Mouse (Mus musculus) heart, embryonic 12.5 days (tissue): ENCODE data around the gene Il34. TPM values are rescaled to one million over a fixed set of nuclear protein-coding genes. Genes with fewer than 3 reads are reported as not detected.

ENCODE experiments used
- ATAC-seq: fragments of 200-750 bp; cut with Nextera tagmentation; 2 replicates; pipeline ENCODE4 v1.8.0; 2017; ENCODE audit warnings: moderate TSS enrichment, moderate library complexity; ENCODE audit not compliant: insufficient number of reproducible peaks, low FRiP score
- H3K27ac ChIP-seq: fragments of 300-500 bp; sonication (generic); 2 replicates; pipeline ENCODE4 v1.5.1; 2016; ENCODE audit warnings: mild to moderate bottlenecking, moderate library complexity; ENCODE audit not compliant: poor library complexity, severe bottlenecking
- H3K27me3 ChIP-seq: fragments of 300-500 bp; sonication (generic); replicated peaks from 2 replicates; pipeline ENCODE4 v1.6.1; 2016; ENCODE audit warnings: mild to moderate bottlenecking, moderate library complexity
- H3K36me3 ChIP-seq: fragments of 300-500 bp; sonication (generic); 2 replicates; pipeline ENCODE4 v1.6.1; 2016; ENCODE audit warnings: mild to moderate bottlenecking, moderate library complexity
- H3K4me1 ChIP-seq: fragments of 300-500 bp; sonication (generic); replicated peaks from 2 replicates; pipeline ENCODE4 v1.6.1; 2016; ENCODE audit warnings: mild to moderate bottlenecking
- H3K4me2 ChIP-seq: fragments of 300-500 bp; sonication (generic); 2 replicates; pipeline ENCODE4 v1.6.1; 2016; ENCODE audit warnings: mild to moderate bottlenecking, moderate library complexity
- H3K4me3 ChIP-seq: fragments of 300-500 bp; sonication (generic); 2 replicates; pipeline ENCODE4 v1.5.1; 2016; ENCODE audit warnings: mild to moderate bottlenecking
- H3K9ac ChIP-seq: fragments of 300-500 bp; sonication (generic); 2 replicates; pipeline ENCODE4 v1.6.1; 2016; ENCODE audit warnings: mild to moderate bottlenecking, moderate library complexity
- H3K9me3 ChIP-seq: fragments of 300-500 bp; sonication (generic); replicated peaks from 2 replicates; pipeline ENCODE4 v1.6.1; 2016; ENCODE audit warnings: mild to moderate bottlenecking, moderate library complexity
- WGBS: fragments of 180-500 bp; shearing (Covaris S2); methylation state at CpG from one replicate; pipeline ENCODE4 v1.1.7; 2016; 5-methylcytosine and 5-hydroxymethylcytosine counted together
- polyA plus RNA-seq: library from polyadenylated mRNA; unstranded; fragments of >200 nt; fragmentation: Nextera tagmentation; extraction: Ambion mirVana; gene quantifications from 2 replicates; pipeline ENCODE4 v1.2.1, GENCODE M21; 2016

Il34 gene
- polyA plus RNA-seq, 1 experiment from 2014 or later: 0.13 TPM

DNA sequence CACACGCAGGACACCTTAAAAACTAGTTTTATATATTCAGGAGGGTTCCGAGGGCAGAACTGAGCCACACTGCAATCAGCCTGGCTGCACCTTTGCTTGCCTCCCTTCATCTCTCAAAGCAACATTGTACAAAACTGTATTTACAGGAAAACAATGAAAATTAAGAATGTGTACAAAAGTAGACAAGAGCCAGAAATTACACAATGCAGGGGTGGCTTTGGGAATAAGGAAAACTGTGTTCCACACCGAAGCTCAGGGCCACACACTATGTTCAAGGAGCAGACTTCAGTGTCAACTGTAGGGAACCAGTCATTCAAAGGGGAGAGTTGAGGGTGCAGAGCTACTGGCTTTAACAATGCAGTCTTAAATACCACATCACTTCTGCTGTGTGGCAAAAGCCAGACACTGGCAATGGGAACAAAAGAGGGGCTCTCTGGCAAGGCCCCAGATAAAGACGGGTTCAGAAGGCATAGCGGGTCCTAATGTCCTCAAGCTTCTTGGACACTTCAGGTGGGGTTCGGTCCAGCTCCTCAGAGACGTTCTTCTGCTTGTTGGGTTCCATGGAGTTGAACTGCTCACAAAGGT lies 4.8 kb upstream of the Il34 start:
- H3K27me3 ChIP-seq: no peaks in the 10 kb centered on the region

DNA sequence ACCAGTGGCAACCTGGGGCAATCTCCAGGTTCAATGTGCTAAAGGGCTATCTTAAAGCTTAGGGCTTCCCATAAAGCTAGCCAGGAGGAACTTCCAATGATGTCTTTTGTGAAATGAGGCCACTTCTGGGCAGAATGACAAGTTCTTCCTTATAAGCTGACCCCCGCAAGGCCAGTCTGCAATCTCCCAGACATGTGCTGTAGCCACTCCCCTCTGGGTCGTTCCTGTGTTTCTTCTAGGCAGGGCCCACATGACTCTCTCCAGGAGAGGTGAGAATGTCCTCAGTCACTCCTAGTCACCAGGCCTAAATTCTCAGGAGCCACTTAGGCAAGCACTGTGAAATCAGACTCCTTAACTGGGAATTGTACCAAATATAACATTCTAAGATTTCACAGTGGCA lies 4.1 kb upstream of the Il34 start:
- H3K4me3 ChIP-seq: no peak overlapping the region
- H3K27ac ChIP-seq: peak overlapping the region; percentile 41; the same call in 1 of the 2 replicates
- no peaks in the 10 kb centered on the region for H3K27me3 ChIP-seq
- no peak for ATAC-seq
- 30% methylated on average over 2 of the region's 2 CpGs for WGBS
- peaks cover 26% of the 10 kb centered on the region for H3K4me1 ChIP-seq
- no peaks in the 10 kb centered on the region for H3K9me3 ChIP-seq
- H3K36me3 ChIP-seq: peaks cover 61% of the 10 kb centered on the region
- no peak overlapping the region for H3K9ac ChIP-seq
- no peak overlapping the region for H3K4me2 ChIP-seq

More for the DNA sequence above, 4.8 kb upstream of the Il34 start:
- Histone ChIP-seq H3K27ac (no peak overlapping the region), H3K36me3 (peaks cover 69% of the 10 kb centered on the region), H3K4me2 (no peak overlapping the region), H3K4me3 (no peak overlapping the region), H3K9me3 (no peaks in the 10 kb centered on the region), H3K9ac (no peak overlapping the region), H3K4me1 (peaks cover 26% of the 10 kb centered on the region)
- no peak for ATAC-seq
- 90% methylated on average over 7 of the region's 7 CpGs for WGBS

DNA sequence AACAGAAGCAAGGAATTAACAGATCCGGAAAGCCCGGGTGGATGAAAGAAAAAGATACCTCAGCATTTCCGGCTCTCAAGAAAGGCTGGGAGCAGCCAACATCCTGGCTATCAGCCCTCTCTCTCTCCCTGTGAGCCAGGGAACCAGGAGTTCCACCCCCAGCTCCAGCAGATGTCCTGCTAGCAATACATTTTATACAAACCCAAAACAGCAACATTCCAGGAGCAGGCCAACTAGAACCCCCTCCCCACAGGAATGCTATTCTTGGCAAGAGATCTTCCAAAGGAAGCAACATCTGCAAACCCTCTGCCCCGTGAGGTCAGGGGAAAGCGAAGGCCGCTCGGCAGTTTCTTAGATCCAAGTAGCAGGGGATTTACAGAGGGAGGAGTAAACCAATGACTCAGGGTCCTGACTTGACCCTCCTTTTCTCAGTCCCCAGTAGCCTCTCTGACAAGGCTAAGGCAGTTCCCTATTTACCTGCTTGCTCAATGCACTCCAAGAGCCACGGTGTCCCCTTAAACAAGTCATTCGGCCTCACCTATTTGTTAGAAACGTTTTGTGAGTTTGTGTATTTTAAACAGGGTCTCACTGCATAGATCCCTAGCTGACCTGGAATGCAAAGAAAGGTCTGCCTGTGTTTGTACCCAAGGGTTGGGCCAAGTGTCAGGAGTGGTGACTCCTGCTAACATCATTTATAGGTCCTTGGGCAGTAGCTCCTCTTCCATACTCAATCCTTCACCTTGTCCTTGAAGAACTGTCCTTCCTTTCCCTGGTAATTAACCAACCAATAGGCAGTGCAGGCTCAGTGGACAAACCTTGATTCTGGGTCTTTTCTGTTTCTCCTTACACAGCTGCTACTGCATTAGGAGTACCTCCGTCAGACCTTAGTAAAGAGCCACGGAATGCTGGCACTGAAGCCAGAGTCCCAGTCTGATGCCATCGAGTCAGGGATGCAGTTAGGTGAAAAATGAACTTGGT lies 3.1 kb upstream of the Il34 start:
- H3K36me3 ChIP-seq: peaks cover 51% of the 10 kb centered on the region
- no peaks in the 10 kb centered on the region for H3K9me3 ChIP-seq
- H3K9ac ChIP-seq: no peak overlapping the region
- peak overlapping the region; percentile 43 for H3K27ac ChIP-seq
- ATAC-seq: peak; percentile 52
- H3K4me1 ChIP-seq: peaks cover 26% of the 10 kb centered on the region
- 51% methylated on average over 13 of the region's 13 CpGs for WGBS
- no peak overlapping the region for H3K4me3 ChIP-seq
- H3K4me2 ChIP-seq: no peak overlapping the region
- no peaks in the 10 kb centered on the region for H3K27me3 ChIP-seq

DNA sequence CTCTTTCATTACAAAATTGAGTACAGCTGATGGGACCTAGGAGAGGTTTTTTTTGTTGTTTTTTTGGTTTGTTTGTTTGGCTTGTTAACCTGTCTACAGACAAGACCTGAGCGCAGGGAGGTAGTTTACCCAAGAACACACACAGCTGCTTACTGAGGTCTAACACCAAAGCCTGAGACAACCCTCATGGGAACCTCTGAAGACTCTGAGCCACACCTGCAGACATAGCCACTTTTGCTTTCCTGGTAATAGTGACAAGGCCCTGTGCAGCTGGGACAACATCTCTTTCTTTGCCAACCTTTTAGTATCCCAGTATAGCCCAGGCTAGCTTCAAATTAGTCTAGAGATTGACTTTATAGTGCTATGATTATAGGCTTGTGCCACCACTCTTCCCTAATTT lies 422 bp upstream of the Il34 start:
- WGBS: 75% methylated on average over 1 of the region's 1 CpGs
- Histone ChIP-seq H3K9me3 (no peaks in the 10 kb centered on the region), H3K4me3 (no peak overlapping the region), H3K27ac (no peak overlapping the region), H3K4me1 (peaks cover 26% of the 10 kb centered on the region), H3K4me2 (no peak overlapping the region), H3K36me3 (peaks cover 25% of the 10 kb centered on the region), H3K27me3 (0 out of 2 replicates have a peak, but pooled peaks cover under 1% of the 10 kb centered on the region), H3K9ac (no peak overlapping the region)
- no peak for ATAC-seq

DNA sequence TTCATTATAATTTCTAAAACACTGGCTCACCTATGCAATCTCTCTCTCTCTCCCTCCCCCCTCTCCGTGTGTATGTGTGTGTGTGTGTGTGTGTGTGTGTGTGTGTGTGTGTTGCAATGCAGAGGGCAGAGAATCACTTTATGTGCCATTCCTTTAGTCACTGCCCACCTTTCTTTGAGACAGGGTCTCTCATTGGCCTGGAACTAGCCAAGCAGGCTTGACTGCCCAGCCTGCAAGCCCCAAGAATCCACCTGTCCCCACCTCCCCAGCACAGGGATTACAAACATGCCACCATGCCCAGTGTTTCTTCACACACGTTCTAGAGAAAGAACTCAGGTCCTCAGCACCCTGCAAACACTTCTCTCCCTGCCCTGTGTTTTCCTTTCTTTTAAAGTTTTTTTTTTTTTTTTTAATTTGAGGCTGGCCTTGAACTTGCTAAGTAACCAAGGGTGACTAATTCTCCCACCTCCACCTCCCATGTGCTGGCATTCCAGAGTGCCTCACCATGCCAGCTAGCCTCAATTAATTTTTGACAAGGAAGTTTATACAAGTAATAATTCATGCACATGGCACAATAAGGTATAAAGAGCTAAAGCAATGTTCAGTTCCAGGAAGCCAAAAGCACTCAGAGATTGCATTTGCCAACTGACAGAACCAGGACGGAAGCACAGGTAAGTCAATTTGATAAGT lies 754 bp downstream of the Il34 start:
- H3K4me3 ChIP-seq: no peak overlapping the region
- no peak overlapping the region for H3K27ac ChIP-seq
- no peak overlapping the region for H3K4me2 ChIP-seq
- peaks cover 23% of the 10 kb centered on the region for H3K4me1 ChIP-seq
- WGBS: 50% methylated on average over 3 of the region's 3 CpGs
- H3K36me3 ChIP-seq: peaks cover 13% of the 10 kb centered on the region
- no peak overlapping the region for H3K9ac ChIP-seq
- H3K9me3 ChIP-seq: no peaks in the 10 kb centered on the region
- 0 out of 2 replicates have a peak, but pooled peaks cover 3% of the 10 kb centered on the region for H3K27me3 ChIP-seq
- no peak for ATAC-seq

DNA sequence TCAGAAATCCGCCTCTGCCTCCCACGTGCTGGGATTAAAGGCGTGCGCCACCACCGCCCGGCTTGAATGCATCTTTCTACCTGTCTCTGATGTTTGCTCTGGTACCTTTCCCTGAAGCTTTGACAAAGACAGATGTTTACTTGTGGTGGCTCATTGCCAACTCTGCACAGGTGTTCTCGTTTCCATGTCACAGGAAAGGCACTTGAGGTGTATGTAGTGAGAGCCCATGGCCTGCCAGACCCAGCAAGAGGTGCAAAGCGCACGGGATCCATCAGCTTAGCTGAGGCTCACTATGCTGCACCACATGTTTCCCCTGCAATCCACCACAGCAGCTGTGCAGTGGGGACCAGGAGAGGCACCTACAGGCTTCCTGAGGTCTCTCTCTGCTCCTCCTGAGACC lies 1.9 kb downstream of the Il34 start:
- Histone ChIP-seq H3K4me3 (no peak overlapping the region), H3K36me3 (peaks cover 2% of the 10 kb centered on the region; the same call in 1 of the 2 replicates), H3K4me2 (no peak overlapping the region), H3K9ac (no peak overlapping the region), H3K4me1 (peaks cover 12% of the 10 kb centered on the region), H3K27me3 (0 out of 2 replicates have a peak, but pooled peaks cover 3% of the 10 kb centered on the region), H3K27ac (no peak overlapping the region), H3K9me3 (no peaks in the 10 kb centered on the region)
- WGBS: 83% methylated on average over 9 of the region's 9 CpGs
- ATAC-seq: no peak

DNA sequence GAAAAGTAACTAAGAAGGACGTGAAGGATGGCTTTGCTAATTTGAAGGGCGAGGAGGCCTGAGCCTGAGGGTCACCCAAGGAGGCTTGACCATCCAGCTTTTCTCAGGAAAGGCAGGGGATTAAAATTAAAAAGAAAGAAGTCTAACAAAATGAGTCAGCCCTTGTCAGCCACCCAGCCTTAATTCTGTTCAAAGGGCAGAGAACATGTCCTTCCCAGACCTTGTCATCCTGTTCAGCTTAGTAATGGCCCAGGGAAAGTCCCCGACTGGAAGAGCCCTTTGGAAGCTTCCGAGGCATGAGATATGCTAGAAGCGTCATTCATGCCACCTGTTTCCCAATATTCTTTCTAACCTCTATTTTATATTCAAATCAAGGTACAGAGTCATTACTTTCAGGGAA lies 2.7 kb downstream of the Il34 start:
- no peak for ATAC-seq
- Histone ChIP-seq H3K27ac (no peak overlapping the region), H3K4me3 (no peak overlapping the region), H3K9ac (no peak overlapping the region), H3K4me1 (peaks cover 4% of the 10 kb centered on the region; the same call in 1 of the 2 replicates), H3K27me3 (0 out of 2 replicates have a peak, but pooled peaks cover 3% of the 10 kb centered on the region), H3K36me3 (no peaks in the 10 kb centered on the region), H3K9me3 (no peaks in the 10 kb centered on the region), H3K4me2 (no peak overlapping the region)
- 83% methylated on average over 5 of the region's 5 CpGs for WGBS

DNA sequence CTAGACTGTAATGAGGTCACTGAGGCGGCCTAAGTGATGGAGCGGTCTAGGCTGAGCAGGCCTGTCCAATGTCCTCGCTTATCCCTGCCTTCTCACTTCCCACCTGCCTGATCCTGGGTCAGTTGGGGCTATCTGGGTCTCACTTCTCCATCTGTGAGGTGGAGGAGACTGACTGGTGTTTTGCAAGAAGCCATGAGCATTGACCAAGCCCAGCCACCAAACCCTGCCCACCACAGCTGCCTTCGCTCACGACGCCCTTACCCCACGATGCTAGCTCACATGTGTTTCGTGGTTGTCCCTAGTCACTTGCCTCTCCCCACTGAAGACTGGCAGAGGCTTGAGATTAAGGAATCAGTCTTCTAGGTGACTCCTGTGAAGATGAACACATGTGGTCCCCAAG lies 8.6 kb downstream of the Il34 start:
- 85% methylated on average over 8 of the region's 8 CpGs for WGBS
- H3K9me3 ChIP-seq: peaks cover 11% of the 10 kb centered on the region
- no peak overlapping the region for H3K27ac ChIP-seq
- 0 out of 2 replicates have a peak, but pooled peaks cover 3% of the 10 kb centered on the region for H3K27me3 ChIP-seq
- peaks cover 12% of the 10 kb centered on the region for H3K4me1 ChIP-seq
- H3K36me3 ChIP-seq: no peaks in the 10 kb centered on the region
- H3K4me2 ChIP-seq: no peak overlapping the region
- H3K4me3 ChIP-seq: no peak overlapping the region
- H3K9ac ChIP-seq: no peak overlapping the region
- no peak for ATAC-seq

DNA sequence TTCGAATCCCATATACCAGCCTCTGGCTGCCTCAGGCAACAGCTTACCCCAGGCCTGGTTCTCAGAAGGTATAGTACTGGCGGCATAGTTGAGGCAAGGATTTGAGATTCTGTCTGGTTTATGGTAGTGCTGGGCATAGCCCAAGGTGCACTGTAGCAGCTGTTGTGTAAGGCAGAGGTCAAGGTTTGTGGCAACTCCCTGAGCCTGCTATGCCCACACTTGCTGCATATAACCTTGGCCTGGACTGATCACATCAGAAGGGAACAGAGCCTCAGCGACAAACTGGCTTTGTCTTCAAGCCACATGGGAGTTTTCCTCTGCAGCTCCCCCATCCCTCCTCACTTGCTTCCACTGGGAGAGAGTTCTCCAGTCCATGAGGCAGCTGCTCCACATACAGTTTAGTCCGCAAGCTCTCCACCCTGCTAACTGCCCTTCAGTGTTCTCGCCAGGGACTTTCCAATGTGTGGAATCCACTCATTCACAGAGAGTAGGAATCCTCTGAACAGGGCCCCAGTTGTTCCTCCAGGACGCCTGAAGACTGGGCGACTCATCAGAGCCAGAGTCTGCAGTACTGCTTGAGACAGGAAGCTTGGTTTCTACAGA lies 11.3 kb downstream of the Il34 start:
- H3K9me3 ChIP-seq: peaks cover 11% of the 10 kb centered on the region
- ATAC-seq: no peak
- no peak overlapping the region for H3K4me2 ChIP-seq
- peaks cover 9% of the 10 kb centered on the region for H3K4me1 ChIP-seq
- no peak overlapping the region for H3K9ac ChIP-seq
- no peaks in the 10 kb centered on the region for H3K27me3 ChIP-seq
- H3K4me3 ChIP-seq: no peak overlapping the region
- no peak overlapping the region for H3K27ac ChIP-seq
- H3K36me3 ChIP-seq: no peaks in the 10 kb centered on the region
- WGBS: 83% methylated on average over 7 of the region's 7 CpGs

DNA sequence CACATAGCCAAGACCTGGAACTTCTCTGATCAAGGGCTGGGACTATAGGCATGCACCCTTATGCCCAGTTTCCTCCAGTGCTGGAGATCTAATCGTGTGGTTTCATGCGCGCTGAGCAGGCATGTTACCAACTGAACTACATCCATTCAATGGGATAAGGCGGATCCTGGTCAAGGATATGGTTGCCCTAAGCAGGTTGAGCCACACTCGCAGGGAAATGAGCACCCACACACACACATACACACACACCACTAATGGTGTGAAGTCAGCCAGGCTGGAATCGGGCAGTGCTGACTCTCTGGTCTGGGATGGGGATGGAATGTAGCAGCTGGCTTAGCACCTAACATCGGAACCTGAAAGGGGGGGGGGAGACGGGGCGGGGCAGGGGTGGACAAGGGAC lies 11.8 kb downstream of the Il34 start:
- Histone ChIP-seq H3K27ac (no peak overlapping the region), H3K27me3 (no peaks in the 10 kb centered on the region), H3K36me3 (no peaks in the 10 kb centered on the region), H3K4me1 (peaks cover 9% of the 10 kb centered on the region), H3K4me2 (no peak overlapping the region), H3K9me3 (peaks cover 11% of the 10 kb centered on the region), H3K4me3 (no peak overlapping the region), H3K9ac (no peak overlapping the region)
- WGBS: 90% methylated on average over 9 of the region's 9 CpGs
- no peak for ATAC-seq
